Mouse (Mus musculus) limb, embryonic 14.5 days (tissue): ENCODE results near the gene Gm8356. TPM values are rescaled to one million over a fixed set of nuclear protein-coding genes. Genes with fewer than 3 reads are reported as not detected.
"Not testable (repeated sequence)": the region's sequence is repeated elsewhere in the genome, so short reads cannot be mapped to it uniquely, and the experiment has no call there.

Experiments used
- ATAC-seq: fragments of 200-750 bp; cut with Nextera tagmentation; 2 replicates; pipeline ENCODE4 v1.8.0; 2017; ENCODE audit warnings: low read depth, moderate number of reproducible peaks, moderate TSS enrichment; ENCODE audit not compliant: low FRiP score
- DNase-seq: peaks from one replicate; pipeline ENCODE4 v3.0.0-alpha.2; 2015; ENCODE audit warnings: low spot score
- H3K27ac ChIP-seq: fragments of 300-500 bp; sonication (generic); replicated peaks from 2 replicates; pipeline ENCODE4 v1.5.1; 2014; ENCODE audit warnings: low read depth, mild to moderate bottlenecking, low read length, moderate library complexity, mixed read lengths
- H3K27me3 ChIP-seq: fragments of 300-500 bp; sonication (generic); 2 replicates; pipeline ENCODE4 v1.6.1; 2014; ENCODE audit warnings: low read length, mixed read lengths; ENCODE audit not compliant: control insufficient read depth, insufficient read depth
- H3K36me3 ChIP-seq: fragments of 300-500 bp; sonication (generic); 2 replicates; pipeline ENCODE4 v1.6.1; 2014; ENCODE audit warnings: mild to moderate bottlenecking, low read length, moderate library complexity, mixed read lengths; ENCODE audit not compliant: control insufficient read depth, insufficient read depth
- H3K4me1 ChIP-seq: fragments of 300-500 bp; sonication (generic); 2 replicates; pipeline ENCODE4 v1.6.1; 2014; ENCODE audit warnings: antibody characterized with exemption, low read length, mixed read lengths; ENCODE audit not compliant: control insufficient read depth, insufficient read depth
- H3K4me2 ChIP-seq: fragments of 300-500 bp; sonication (generic); replicated peaks from 2 replicates; pipeline ENCODE4 v1.6.1; 2014; ENCODE audit warnings: low read depth, mild to moderate bottlenecking, low read length, moderate library complexity; ENCODE audit not compliant: severe bottlenecking
- H3K4me3 ChIP-seq: fragments of 300-500 bp; sonication (generic); replicated peaks from 2 replicates; pipeline ENCODE4 v1.5.1; 2014; ENCODE audit warnings: low read length
- H3K9ac ChIP-seq: fragments of 300-500 bp; sonication (generic); 2 replicates; pipeline ENCODE4 v1.6.1; 2014; ENCODE audit warnings: mild to moderate bottlenecking, low read depth, low read length, moderate library complexity; ENCODE audit not compliant: severe bottlenecking
- H3K9me3 ChIP-seq: fragments of 300-500 bp; sonication (generic); 2 replicates; pipeline ENCODE4 v1.6.1; 2016; ENCODE audit warnings: low read length; ENCODE audit not compliant: control insufficient read depth
- WGBS: fragments of 180-500 bp; shearing (Covaris S2); extraction: QIAGEN DNeasy Blood & Tissue Kit; methylation state at CpG from one replicate; pipeline ENCODE4 v1.1.7; 2014; 5-methylcytosine and 5-hydroxymethylcytosine counted together
- polyA plus RNA-seq, 2 experiments: library from polyadenylated mRNA; depleted of rRNA in 1 of 2; stranded (reverse) in 1 of 2; unstranded in 1 of 2; fragments of >200 nt; fragmentation: Nextera tagmentation in 1 of 2; extraction: Ambion mirVana in 1 of 2; gene quantifications; 2 replicates each; pipeline versions ENCODE4 v1.2.1 to v1.2.3; 2012 to 2014

The Gm8356 gene
- polyA plus RNA-seq (2012; rRNA removed) (not detected in 2 replicates), polyA plus RNA-seq (2014; fragmentation: Nextera tagmentation; extraction: Ambion mirVana) (not detected in 2 replicates)

DNA sequence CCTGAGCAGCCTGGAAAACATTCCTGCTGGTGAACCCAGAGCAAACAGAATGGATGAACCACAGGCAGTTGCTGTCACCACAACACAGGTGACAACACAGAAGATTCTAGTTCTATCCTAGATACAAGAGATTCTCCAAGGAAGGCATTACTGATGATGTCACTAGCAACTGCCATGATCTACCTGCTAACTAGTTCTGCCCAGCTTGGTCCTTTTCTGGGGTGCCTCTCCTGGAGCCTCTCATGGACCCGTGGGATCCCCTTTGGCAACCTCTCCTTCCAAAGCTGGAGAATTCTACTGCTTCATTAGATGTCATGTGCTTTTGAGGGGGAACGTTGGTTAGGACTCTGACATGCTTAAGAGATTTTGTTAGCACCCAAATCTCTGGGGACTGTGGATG lies at the start of gene Gm8356:
TSS of gene Gm8356 (minus strand) at position 101 of the 400 bp plus-strand sequence.
- not testable (repeated sequence) for H3K27ac ChIP-seq, H3K36me3 ChIP-seq, H3K27me3 ChIP-seq, H3K4me2 ChIP-seq, H3K4me3 ChIP-seq, DNase-seq, H3K9me3 ChIP-seq, H3K9ac ChIP-seq, H3K4me1 ChIP-seq, ATAC-seq
- no CpG with 5 or more reads among the region's 2 CpGs for WGBS

DNA sequence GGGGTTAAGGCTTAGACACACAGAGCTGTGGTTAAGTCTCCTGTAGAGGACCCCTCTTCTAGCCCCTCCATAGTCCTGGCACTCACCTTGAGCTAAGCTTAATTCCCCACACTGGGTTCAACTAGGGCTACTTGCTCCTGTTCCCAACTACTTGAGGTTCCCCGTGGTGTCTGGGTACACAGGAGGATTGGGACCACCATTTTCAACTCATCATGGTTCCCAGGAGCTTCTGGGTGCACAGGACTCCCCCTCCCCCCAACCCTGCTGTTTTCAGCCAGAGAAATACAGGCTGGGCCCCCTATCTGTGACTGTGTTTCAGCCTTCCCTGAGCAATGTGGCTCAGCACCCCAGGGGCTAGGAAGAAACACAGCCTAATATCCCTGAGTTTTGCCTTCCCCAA lies 50.8 kb downstream of the Gm8356 start:
- H3K4me3 ChIP-seq, H3K36me3 ChIP-seq, ATAC-seq, H3K4me1 ChIP-seq, H3K27me3 ChIP-seq, H3K9ac ChIP-seq, H3K9me3 ChIP-seq, H3K4me2 ChIP-seq, H3K27ac ChIP-seq, DNase-seq: not testable (repeated sequence)
- 20% methylated on average over 1 of the region's 1 CpGs for WGBS

DNA sequence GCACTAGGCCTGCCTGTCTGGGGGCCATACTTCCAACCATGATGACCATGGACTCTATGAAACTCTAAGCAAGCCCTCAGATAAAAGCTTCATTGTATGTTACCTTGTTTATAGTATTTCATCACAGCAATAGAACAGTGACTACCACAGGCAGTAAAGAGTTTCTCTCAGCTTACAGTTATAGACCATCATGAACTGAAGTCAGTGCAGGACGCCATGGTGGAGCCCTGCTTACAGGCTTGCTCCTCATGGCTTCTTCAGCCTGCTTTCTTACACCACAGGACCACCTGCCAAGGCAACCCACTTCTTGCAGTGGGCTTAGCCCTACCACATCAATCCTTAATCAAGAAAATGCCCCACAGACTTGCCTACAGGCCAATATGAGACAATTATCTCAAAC lies 51.5 kb downstream of the Gm8356 start:
- H3K4me2 ChIP-seq, H3K27ac ChIP-seq, H3K36me3 ChIP-seq, H3K9ac ChIP-seq, H3K9me3 ChIP-seq, H3K4me1 ChIP-seq, H3K4me3 ChIP-seq, ATAC-seq, DNase-seq, H3K27me3 ChIP-seq: not testable (repeated sequence)
- WGBS: no CpG with 5 or more reads among the region's 1 CpGs

DNA sequence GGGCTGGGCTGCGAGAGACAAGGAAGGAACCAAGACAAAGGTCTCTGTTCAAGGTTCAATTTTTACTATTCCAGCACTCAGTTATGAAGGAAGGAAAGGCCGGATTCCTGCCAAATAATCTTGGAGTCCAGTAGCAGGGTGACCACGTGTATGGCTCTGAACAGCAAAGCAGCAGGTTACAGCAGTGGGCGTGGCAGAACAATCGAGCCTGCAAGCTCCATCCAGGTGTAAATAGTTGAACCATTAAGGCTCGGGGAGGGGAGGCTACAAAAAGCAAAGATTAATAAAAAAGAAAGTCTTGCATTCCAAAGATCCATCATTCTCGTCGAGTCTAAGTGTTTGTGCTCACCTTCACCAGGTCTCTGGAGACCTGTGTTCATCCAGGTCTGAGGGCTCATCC lies 55.0 kb downstream of the Gm8356 start:
- H3K4me2 ChIP-seq, H3K9ac ChIP-seq, H3K27me3 ChIP-seq, H3K9me3 ChIP-seq, ATAC-seq, H3K4me3 ChIP-seq, H3K36me3 ChIP-seq, H3K27ac ChIP-seq, H3K4me1 ChIP-seq, DNase-seq: not testable (repeated sequence)
- WGBS: 70% methylated on average over 7 of the region's 8 CpGs

Other genes starting within 250 kb of the Gm8356 start
- gene Gm21103, start 232.4 kb downstream of the Gm8356 start, polyA plus RNA-seq (2012; rRNA removed): not detected in 2 replicates
- gene Gm21103, start 232.4 kb downstream of the Gm8356 start, polyA plus RNA-seq (2014; fragmentation: Nextera tagmentation; extraction: Ambion mirVana): not detected in 2 replicates
- gene Gm3618, start 193.6 kb downstream of the Gm8356 start, polyA plus RNA-seq (2012; rRNA removed): not detected in 2 replicates
- gene Gm3618, start 193.6 kb downstream of the Gm8356 start, polyA plus RNA-seq (2014; fragmentation: Nextera tagmentation; extraction: Ambion mirVana): not detected in 2 replicates
- not detected in 2 replicates for gene Gm16440, start 147.0 kb downstream of the Gm8356 start, polyA plus RNA-seq (2012; rRNA removed)
- gene Gm16440, start 147.0 kb downstream of the Gm8356 start, polyA plus RNA-seq (2014; fragmentation: Nextera tagmentation; extraction: Ambion mirVana): not detected in 2 replicates
- 1.4 and 1.6 TPM in 2 replicates for gene Gm3591, start 124.8 kb downstream of the Gm8356 start, polyA plus RNA-seq (2012; rRNA removed)
- 0.80 and 0.99 TPM in 2 replicates for gene Gm3591, start 124.8 kb downstream of the Gm8356 start, polyA plus RNA-seq (2014; fragmentation: Nextera tagmentation; extraction: Ambion mirVana)
- gene Gm3594, start 92.7 kb downstream of the Gm8356 start, polyA plus RNA-seq (2012; rRNA removed): not detected in 2 replicates
- not detected in 2 replicates for gene Gm3594, start 92.7 kb downstream of the Gm8356 start, polyA plus RNA-seq (2014; fragmentation: Nextera tagmentation; extraction: Ambion mirVana)
- 0.15 and 0.44 TPM in 2 replicates for gene Gm3629, start 53.3 kb upstream of the Gm8356 start, polyA plus RNA-seq (2012; rRNA removed)
- 0.32 TPM in 1 of 2 replicates, not detected in the other for gene Gm3629, start 53.3 kb upstream of the Gm8356 start, polyA plus RNA-seq (2014; fragmentation: Nextera tagmentation; extraction: Ambion mirVana)
- gene Gm3460, start 85.1 kb upstream of the Gm8356 start, polyA plus RNA-seq (2012; rRNA removed): not detected in 2 replicates
- gene Gm3460, start 85.1 kb upstream of the Gm8356 start, polyA plus RNA-seq (2014; fragmentation: Nextera tagmentation; extraction: Ambion mirVana): not detected in 2 replicates
- gene Gm10251, start 146.9 kb upstream of the Gm8356 start, polyA plus RNA-seq (2012; rRNA removed): not detected in 2 replicates
- not detected in 2 replicates for gene Gm10251, start 146.9 kb upstream of the Gm8356 start, polyA plus RNA-seq (2014; fragmentation: Nextera tagmentation; extraction: Ambion mirVana)
- gene Gm8050, start 183.0 kb upstream of the Gm8356 start, polyA plus RNA-seq (2012; rRNA removed): 0.06 TPM in 1 of 2 replicates, not detected in the other
- not detected in 2 replicates for gene Gm8050, start 183.0 kb upstream of the Gm8356 start, polyA plus RNA-seq (2014; fragmentation: Nextera tagmentation; extraction: Ambion mirVana)
- gene Gm3636, start 205.0 kb upstream of the Gm8356 start, polyA plus RNA-seq (2012; rRNA removed): 11.1 and 13.4 TPM in 2 replicates
- gene Gm3636, start 205.0 kb upstream of the Gm8356 start, polyA plus RNA-seq (2014; fragmentation: Nextera tagmentation; extraction: Ambion mirVana): 4.3 and 4.6 TPM in 2 replicates
- gene Gm8362, start 237.1 kb upstream of the Gm8356 start, polyA plus RNA-seq (2012; rRNA removed): not detected in 2 replicates
- not detected in 2 replicates for gene Gm8362, start 237.1 kb upstream of the Gm8356 start, polyA plus RNA-seq (2014; fragmentation: Nextera tagmentation; extraction: Ambion mirVana)